Mouse (Mus musculus): ENCODE results near the gene Mrpl2. TPM values are rescaled to one million over a fixed set of nuclear protein-coding genes. Genes with fewer than 3 reads are reported as not detected.

Gene Mrpl2
- total RNA-seq (2021) = 100 to 1,000 TPM; 130 to 134 TPM

DNA sequence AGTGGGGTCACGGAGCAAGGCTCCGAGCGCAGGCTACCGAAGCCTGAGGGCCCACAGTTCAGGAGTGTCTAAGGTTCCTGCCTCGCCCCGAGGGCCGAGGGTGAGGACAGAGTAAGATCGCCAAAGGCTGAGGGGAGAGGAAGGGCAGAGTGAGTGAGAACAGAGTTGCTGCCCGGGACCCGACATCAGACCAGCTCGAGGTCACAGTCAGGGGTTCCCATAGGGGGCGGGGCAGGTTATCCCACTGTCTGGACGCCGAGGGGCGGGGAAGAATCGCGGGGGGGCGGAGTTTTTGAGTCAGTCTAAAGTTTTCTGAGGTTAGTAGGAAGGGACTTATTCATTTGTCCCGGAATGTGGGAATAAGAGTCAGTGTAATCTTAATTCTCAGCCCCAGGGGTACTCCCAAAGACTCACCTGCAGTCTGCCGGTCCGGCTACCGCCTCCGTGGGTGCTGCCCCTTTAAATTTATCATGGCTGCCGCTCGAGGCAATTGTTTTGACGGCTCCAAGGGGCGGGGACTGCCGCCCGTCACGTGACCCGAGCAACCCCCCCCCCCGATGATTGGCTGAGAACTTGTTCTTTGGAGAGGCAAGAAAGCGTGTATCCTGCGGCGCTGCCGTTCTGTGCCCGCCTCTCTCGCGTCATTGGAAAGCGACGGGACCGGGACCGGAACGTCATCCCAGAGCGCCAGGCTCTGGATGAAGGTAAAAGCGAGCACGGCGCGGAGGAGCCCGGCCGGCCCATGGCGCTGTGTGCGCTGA is at the start of gene Mrpl2, which contains the start of gene Klc4:
Gene Mrpl2 (plus strand): TSS at position 669 of the 761 bp plus-strand sequence.
Gene Klc4 (minus strand): TSS at position 462 of the 761 bp plus-strand sequence.
- intact Hi-C loops (cut with DNase I) = loop anchor here (5.0 to 10.0 kb wide), 2 partner anchors 93 to 209 kb away; partner anchors contain the start of gene Bicral
- peak; percentile 98 to 99 for DNase-seq

DNA sequence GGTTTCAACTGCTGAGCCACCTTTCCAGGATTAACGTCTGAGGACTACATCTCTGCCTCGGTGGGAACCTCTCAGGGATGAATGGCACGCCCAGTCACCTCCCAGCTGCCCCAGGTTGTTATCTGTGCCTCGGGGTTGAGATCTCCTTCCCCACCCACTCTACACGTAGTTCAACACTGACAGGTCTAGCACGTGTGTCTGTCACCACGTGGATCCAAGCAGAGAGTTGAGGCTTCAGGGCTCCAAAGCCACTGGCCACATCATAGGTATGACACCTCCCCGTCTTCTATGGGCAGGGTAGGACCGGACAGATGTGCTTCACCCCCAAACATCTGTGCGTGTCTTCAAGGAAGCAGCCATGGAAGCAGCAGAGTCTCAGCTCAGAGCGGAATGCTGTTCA is 48.1 kb upstream of the Mrpl2 start:
- no peak for DNase-seq
- intact Hi-C loops (cut with DNase I) = no loop called here

DNA sequence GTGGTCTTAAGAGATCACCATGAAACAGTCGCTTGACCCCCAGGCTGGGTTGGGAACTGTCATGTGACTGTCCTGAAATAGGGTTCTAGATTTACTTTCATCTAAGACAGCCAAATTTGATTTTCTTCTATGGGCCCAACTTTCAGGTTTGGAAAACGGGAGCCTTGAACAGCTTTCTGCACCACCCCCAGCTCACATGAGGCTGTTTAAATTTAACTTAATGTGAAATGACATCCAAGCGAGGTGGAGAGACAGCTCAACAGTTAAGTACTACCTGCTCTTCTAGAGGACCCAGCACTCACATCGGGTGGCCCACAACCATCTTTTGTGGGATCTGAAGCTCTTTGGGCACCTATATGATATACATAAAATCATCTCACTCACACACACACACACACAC is 47.1 kb upstream of the Mrpl2 start:
- no peak for DNase-seq
- intact Hi-C loops (cut with DNase I) = no loop called here

DNA sequence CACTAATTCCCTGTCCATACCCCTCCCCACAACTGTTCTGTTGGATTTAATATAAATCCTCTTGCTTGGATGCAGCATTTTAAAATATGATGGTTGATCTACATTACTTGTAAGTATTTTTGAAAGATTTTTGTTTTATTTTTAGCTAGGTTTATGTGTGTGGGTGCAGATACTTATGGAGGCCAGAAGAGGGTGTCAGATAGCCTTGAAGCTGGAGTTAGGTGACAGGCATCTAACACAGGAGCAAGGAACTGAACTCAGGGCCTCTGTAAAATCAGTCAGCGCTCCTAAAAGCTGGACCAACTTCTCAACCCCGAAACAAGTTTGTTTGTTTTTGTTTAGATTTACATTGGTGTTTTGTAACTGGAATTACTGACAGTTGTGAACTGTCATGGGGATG is 45.5 kb upstream of the Mrpl2 start:
- intact Hi-C loops (cut with DNase I) = loop anchor here (5.0 kb wide), 1 partner anchor 37 kb away; no protein-coding TSS in a partner anchor

DNA sequence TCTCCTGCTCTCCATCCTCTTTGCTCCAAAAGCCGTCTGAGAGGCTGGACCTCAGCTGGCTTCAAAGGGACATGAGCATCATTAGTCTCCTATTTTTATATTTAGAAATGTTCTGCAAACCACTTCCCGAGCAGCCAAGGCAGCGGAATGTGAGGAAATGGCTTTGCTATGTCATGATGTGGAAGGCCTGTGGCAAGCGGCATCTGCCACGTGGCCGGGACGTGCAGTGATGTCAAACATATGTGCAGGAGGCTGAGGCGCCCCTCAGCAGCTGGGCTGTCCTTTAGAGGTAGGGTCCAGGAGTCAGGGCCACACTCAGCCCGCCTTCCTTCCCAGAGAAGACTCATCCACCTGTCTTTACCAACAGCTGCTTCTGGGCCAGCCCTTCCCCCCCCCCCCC is 43.8 kb upstream of the Mrpl2 start:
- intact Hi-C loops (cut with DNase I) = loop anchor here (5.0 kb wide), 1 partner anchor 35 kb away; no protein-coding TSS in a partner anchor
- DNase-seq = no peak

More for the DNA sequence above, 45.5 kb upstream of the Mrpl2 start:
- DNase-seq = no peak

DNA sequence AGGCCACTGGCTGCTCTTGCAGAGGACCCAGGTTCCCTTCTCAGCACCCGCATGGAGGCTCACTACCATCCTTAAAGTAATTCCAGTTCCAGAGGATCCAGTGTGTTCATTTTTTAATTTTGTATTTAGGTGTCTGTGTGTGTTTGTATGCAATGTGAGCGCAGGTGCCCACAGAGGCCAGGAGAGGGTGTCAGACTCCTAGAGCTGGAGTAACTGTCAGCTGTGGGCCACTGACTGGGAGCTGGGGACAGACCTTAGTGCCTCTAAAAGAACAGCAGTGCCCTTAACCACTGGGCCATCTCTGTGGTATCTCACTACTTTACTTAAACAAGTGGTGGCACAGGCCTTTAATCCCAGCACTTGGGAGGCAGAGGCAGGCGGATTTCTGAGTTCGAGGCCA is 42.8 kb upstream of the Mrpl2 start:
- DNase-seq = no peak
- intact Hi-C loops (cut with DNase I) = loop anchor here (5.0 kb wide), 1 partner anchor 34 kb away; no protein-coding TSS in a partner anchor

DNA sequence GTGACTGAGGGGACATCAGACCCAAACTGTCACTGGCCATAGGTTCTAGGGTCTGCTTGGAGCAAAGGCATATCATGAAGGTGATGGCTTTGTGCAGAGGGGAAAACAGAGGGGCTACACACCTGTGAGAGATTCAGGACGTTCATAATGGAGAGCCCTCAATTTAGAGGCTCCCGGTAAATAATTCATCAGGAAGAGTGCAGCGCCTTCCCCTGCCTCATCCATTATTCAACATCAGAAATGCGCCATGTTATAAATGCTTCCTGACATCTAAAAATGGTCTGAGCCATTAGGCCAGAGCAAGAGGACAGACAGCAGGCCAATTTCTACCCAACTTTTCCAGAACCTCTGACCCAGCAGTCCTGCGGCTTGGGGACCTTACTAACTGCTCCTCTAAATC is 40.9 kb upstream of the Mrpl2 start:
- DNase-seq = no peak

DNA sequence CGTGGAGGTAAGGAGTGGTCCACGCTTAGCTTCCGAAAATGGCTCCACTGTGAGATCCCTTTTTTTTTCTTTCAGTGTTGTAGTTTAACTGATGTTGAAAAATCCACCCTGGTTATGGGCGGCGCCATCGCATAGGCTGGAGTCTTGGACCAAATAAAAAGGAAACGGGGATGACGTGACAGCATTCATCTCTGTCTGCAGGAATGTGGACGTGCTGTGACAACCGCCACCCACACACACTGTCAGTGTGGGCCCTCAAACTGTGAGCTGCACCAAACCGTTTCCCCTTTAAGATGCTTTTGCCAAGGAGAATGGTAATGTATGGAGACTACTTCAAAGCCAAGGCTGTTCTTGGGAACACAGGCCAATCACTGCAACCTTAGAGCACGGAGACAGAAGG is 40.0 kb upstream of the Mrpl2 start:
- DNase-seq = no peak
- intact Hi-C loops (cut with DNase I) = no loop called here

More for the DNA sequence above, 40.9 kb upstream of the Mrpl2 start:
- intact Hi-C loops (cut with DNase I) = no loop called here

DNA sequence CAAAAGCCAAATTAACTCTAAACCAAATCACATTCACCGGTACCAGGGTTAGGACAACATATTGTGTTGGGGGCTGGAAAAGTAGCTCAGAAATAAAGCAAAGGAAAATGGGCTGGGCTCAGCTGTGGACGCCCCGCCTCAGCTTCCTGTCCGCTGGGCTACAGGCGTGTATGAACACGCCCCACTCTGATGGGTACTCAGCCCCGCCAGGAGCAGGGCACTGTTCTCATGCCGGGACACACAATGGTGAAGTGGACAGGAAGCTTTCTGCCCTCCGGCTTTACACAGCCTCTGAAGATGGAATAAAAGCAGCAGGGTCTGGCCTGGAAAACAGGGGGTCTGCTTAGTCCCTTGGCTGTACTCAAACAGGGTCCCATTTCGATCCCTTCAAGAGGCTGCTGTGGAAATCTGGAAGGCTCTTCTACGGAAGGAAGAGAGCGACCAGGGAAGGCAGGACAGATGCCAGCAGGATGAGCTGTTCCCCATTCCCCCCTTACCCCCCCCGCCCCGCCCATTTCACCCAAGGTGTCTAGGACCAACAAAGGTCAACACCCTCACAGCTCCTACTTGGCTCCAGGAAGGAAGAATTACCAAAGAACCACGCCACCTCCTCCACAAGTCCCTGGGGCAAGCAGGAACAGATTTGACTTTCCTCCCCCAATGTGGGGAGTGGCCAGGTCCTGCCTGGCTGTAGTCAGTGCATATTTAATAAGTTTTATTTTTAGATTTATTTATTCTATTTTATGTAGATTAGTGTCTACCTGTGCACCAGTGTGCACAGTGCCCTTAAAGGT is 36.1 kb upstream of the Mrpl2 start:
- intact Hi-C loops (cut with DNase I) = no loop called here
- peak; percentile 42 to 49 for DNase-seq

DNA sequence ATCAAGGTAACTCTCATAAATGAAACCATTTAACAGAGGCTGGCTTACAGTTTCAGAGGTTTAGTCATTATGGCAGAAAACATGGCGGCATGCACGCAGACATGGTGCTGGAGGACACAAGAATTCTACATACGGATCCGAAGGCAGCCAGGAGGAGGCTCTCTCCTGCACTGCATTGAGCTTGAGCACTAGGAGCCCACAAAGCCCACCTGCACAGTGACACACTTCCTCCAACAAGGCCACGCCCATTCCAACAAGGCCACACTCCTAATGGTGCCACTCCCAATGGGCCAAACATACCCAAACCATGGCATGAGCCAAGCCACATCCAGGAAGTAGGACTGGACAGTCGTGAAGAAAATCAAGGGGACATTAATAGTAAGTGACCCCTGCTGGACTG is 34.7 kb upstream of the Mrpl2 start:
- intact Hi-C loops (cut with DNase I) = no loop called here
- DNase-seq = no peak

DNA sequence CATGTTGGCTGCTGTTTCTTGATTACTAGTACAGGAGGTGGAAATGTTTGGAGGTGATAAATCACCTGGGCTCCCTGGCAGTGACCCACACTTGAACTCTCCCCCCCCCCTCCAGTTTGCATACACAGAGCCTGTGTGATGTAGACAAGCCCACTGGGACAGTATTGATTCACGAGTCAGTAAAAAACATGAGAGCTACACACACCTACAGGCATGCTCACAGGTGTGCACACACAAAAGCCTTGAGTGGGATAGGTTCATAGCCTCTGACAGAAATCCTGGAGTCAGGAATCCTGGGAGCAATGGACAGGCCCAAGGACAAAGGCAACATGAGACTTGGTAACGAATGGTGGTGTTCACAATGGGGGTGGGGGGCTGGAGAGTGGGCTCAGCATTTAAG is 33.8 kb upstream of the Mrpl2 start:
- intact Hi-C loops (cut with DNase I) = no loop called here

DNA sequence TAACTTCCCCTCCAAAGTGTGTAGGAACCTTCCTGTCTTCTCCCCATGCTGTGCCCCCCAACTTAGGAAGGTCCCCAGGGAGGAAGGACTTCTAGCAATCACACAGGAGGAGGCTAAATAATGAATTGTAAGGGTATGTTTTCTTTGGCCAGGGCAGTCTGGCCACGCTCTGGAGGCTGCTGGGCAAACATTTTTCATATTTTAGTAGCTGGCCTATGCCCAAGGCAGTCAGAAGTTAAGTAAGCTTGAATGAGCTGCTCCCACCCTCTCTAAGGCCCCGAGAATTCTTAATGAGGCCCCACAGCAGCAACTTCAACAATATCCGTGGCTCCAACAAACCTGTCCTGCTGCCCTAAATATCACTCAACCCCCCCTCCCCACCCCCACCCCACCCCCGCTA is 33.2 kb upstream of the Mrpl2 start:
- intact Hi-C loops (cut with DNase I) = no loop called here
- no peak for DNase-seq

More for the DNA sequence above, 33.8 kb upstream of the Mrpl2 start:
- DNase-seq = no peak

DNA sequence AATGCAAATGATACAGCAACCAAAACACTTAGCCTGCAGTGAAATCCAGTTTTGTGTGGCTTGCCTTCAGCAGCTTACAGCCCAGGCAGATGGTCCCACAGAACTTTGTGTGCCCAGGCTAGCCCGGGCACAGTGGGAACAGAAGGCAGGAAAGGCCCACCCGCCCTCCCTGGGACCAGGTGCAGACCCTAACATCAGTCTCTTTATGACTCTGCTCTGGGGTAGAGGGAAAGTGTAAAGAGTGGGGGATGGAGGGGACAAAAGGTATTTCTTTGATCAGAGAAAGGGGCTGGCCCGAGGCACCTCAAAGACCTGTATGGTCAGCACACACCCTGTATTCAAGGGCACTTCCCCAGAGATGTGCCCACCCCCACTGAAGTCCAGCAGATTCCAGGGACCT is 32.8 kb upstream of the Mrpl2 start:
- DNase-seq = no peak
- intact Hi-C loops (cut with DNase I) = no loop called here

DNA sequence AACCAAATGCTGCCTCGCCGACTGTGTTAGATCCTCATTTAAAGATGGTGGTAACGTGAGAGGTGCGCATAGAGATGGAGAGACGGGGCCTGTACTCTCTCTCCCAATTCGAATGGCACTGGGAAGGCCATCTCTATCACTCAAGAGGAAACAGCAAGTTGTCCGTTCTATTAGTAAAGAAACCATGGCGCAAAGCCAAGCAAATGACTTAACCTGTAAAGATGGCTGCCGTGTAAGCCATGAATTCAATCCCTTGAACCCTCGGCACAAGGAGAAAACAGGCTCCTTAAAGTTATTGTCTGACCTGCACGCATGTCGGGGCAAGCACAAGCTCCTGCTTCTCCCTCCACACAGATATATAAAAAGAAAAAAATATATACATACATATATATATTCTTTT is 28.2 kb upstream of the Mrpl2 start:
- intact Hi-C loops (cut with DNase I) = no loop called here
- DNase-seq = no peak

DNA sequence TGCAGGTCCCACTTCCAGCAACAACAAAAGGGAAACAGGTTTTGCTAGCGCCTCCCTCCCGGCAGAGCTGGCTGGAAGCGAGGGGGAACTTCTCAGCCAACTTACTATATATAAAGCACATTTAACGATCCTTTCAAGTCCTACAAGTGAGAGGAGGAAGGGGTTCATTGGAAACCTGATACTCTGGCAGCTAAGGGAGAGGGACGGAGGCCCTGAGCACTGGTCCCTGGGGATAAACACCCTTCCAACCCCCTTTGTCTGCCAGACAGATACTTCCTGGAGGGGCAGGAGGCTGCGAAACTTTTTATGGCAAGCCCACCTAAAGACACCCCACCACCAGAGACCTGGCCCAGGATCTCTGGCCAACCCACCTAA is 27.6 kb upstream of the Mrpl2 start:
- no peak for DNase-seq
- intact Hi-C loops (cut with DNase I) = no loop called here

DNA sequence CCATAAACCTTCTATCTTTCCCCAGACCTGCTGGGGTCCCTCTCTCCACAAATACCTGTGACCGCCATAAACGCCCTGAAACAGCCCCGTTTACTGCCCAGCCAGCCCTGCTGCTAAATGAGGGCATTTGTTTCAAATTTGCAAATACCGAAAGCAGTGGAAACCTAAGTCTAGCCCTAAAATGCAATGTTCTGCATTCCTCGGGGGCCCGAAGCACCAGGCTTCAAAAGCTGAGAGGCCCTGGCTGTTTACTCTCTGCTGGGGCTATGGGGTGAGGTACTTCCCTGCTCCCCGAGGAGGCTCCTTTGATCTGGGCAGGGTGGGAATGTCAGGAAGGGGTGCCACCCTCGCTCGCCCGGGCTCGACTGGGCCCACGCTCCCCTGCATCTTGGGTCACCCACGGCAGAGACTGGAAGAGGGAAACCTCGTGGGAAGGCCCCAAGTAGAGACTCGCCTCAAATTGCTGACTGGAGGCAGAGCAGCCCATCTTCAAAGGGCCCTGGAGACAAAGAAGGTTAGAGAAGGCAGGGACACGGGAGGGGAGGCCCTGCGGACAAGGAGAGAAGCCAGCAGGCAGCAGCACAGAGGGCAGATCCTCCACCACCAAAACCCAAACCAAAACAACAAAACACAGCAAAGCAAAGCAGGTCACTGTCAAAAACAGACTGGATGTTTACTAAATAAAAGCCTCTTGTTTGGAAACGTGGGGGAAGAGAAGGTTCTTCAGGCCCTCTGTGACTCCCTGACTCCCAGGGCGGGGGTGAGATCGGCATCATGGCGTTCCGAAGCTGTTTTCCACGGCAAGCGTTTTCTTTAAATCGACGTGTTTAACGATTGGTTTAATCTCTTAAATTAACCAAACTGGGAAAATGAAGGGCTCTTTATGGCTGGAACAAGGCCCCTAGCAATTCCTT is 27.0 kb upstream of the Mrpl2 start:
- intact Hi-C loops (cut with DNase I) = no loop called here

DNA sequence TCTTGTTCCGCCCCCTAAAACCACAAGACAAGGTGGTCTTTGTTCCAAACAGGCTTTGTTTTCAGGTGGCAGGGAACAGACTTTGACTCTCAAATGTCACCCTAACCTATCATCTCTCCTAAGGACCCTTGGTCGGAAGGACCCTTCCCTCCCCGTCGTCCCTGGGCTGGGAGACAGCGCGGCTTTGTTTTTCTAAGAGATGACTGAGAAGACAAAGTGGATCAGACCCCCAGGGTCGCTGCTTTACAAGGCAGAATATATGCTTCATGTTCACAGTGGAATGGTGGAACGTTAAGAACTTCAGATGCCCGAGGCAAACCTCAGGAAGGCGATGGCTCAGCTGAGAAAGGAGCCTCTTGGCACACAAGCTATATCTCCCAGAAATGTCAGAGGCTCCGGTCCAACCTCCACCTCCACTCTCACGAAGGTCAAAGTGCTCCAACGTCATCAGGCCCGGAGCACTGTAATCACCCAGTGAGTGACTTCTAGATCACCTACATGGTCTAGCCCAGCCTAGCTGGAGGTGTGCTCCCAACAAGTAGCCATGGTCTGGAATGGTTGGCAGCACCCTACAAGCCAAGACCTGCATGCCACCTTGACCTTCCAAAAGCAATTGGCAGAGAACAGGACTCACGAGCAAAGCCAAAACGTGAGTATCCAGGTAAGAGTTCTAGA is 26.2 kb upstream of the Mrpl2 start:
- intact Hi-C loops (cut with DNase I) = no loop called here
- no peak for DNase-seq

More for the DNA sequence above, 27.0 kb upstream of the Mrpl2 start:
- DNase-seq = no peak

DNA sequence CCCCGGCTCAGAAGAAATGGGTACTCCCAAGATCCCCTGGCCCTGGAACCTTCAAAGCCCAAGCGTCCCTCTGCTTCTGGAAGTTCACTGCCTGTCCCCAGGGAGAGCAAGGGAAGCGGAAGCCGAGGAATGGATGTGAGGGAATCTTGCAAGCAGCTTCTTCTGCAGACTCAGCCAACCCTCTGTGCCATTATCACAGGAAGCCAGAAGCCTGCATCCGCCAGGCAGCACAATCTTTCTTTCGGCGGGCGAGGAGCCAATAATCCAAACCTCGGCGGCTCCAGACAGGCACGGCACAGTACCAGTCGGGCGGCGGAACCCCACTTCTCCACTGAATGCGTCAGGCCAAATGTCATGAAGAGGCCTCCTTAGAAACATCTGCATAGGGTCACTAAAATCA is 24.7 kb upstream of the Mrpl2 start:
- peak; percentile 57 to 58 for DNase-seq
- intact Hi-C loops (cut with DNase I) = no loop called here

DNA sequence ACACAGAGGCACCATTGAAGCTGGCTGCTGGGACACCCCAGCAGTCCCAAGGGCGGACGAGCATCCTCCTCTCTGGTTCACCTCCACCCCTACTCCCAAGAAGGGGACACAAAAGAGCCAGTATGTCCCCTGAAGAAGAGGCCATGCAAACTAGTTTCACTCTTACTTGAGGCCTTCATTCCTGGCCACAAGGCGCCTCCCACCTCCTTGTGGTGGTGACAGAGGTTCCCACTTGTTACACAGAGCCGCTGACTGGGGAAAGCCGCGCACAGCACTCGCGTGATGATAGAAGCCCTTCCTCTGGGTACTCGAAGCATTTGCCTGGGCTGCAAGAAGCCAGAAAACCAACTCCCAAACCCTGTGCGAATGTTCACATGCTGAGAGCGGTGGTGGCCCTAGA is 23.8 kb upstream of the Mrpl2 start:
- intact Hi-C loops (cut with DNase I) = no loop called here
- no peak for DNase-seq

All from heart, postnatal 36 days (tissue).